Mouse (Mus musculus): ENCODE data around the gene Flvcr1.

- TF ChIP-seq CTCF (IDR thresholded peaks at IDR 0.05) (no peak), EP300 (IDR thresholded peaks at IDR 0.05) (no peak)
Measured at GRCm38 (mm10) chr1:191014271-191014670, 11.7 kb downstream of the Flvcr1 start.

Measured in lung, postnatal 0 days (tissue).